Mouse (Mus musculus) brain, embryonic 14.5 days (tissue): ENCODE measurements at regions not wholly inside any gene's neighbourhood (a gene's known extent, or its start where the extent isn't known, plus 50 kb on each side); places are given as distances from the start of the nearest gene placed in this dataset.

Source experiments
- CTCF ChIP-seq: fragments of 200-500 bp; IDR thresholded peaks from 2 replicates; pipeline ENCODE4 v1.5.1; 2012; ENCODE audit warnings: inconsistent platforms, mild to moderate bottlenecking, moderate library complexity, borderline replicate concordance; ENCODE audit not compliant: insufficient read depth, insufficient read length; ENCODE audit errors: extremely low read depth
- POLR2A ChIP-seq: fragments of 200-500 bp; IDR thresholded peaks from 2 replicates; pipeline ENCODE4 v1.6.1; 2012; ENCODE audit warnings: mild to moderate bottlenecking, inconsistent platforms, borderline replicate concordance; ENCODE audit not compliant: poor library complexity, insufficient read depth, insufficient read length, severe bottlenecking; ENCODE audit errors: extremely low read depth

DNA sequence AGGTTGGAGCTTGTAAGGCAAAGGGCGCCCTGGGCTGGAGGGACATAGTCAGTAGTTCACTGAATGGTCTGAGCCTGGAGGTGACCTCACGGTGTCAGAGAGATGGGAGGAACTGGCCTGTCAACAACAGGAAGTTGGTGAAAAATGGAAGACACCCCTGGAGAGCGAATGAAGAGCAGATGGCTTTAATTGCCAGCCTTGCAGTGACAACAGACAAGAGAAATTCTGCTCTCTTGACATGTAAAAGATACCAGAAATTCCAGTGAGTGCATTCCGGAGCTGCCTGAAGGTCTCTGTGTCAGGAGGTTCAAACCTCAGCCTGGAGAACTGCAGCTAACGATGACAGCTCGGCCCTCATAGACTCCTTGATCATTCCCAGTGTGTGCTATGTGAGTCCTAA lies 318.3 kb upstream of the Gm5148 start:
- TF ChIP-seq CTCF (no peak), POLR2A (no peak)
